Mouse (Mus musculus) myocyte (in vitro differentiated cells): ENCODE results near the gene Gapt. TPM values are rescaled to one million over a fixed set of nuclear protein-coding genes. Genes with fewer than 3 reads are reported as not detected.

ENCODE experiments used
- H3K27me3 ChIP-seq: one replicate; pipeline ENCODE4 v1.6.1; 2011; ENCODE audit not compliant: control insufficient read depth, insufficient read depth, insufficient read length
- H3K36me3 ChIP-seq: one replicate; pipeline ENCODE4 v1.6.1; 2011; ENCODE audit not compliant: control insufficient read depth, insufficient read depth
- H3K4me2 ChIP-seq: one replicate; pipeline ENCODE4 v1.6.1; 2011; ENCODE audit warnings: low read depth, control low read depth
- H3K4me3 ChIP-seq: one replicate; pipeline ENCODE4 v1.5.1; 2011; ENCODE audit warnings: mild to moderate bottlenecking, control low read depth, moderate library complexity
- H3K79me2 ChIP-seq: one replicate; pipeline ENCODE4 v1.6.1; 2011; ENCODE audit not compliant: control insufficient read depth, insufficient read depth
- H3ac ChIP-seq: one replicate; pipeline ENCODE4 v1.6.1; 2011; ENCODE audit not compliant: control insufficient read depth, insufficient read length
- CEBPB ChIP-seq: IDR thresholded peaks from 2 replicates; pipeline ENCODE4 v1.6.1; 2011; ENCODE audit warnings: mild to moderate bottlenecking, moderate library complexity; ENCODE audit not compliant: poor library complexity, insufficient read depth, severe bottlenecking
- E2F4 ChIP-seq: IDR thresholded peaks from one replicate; pipeline ENCODE4 v1.6.1; 2011; ENCODE audit warnings: mild to moderate bottlenecking, control low read depth, moderate library complexity; ENCODE audit not compliant: insufficient read depth
- MAX ChIP-seq: IDR thresholded peaks from one replicate; pipeline ENCODE4 v1.6.1; 2011; ENCODE audit warnings: low read depth, mild to moderate bottlenecking, control low read depth
- MYOD1 ChIP-seq, 3 experiments: IDR thresholded peaks; one replicate each; pipeline ENCODE4 v1.6.1; 2011; ENCODE audit warnings: control low read depth in 2 of 3, low read depth in 2 of 3, mild to moderate bottlenecking in 2 of 3, moderate library complexity in 1 of 3; ENCODE audit not compliant: insufficient read length in 2 of 3, control insufficient read depth in 1 of 3
- MYOG ChIP-seq, 3 experiments: IDR thresholded peaks; one replicate each; pipeline ENCODE4 v1.6.1; 2011; ENCODE audit warnings: control low read depth in 2 of 3, low read depth in 2 of 3, mild to moderate bottlenecking in 2 of 3; ENCODE audit not compliant: insufficient read length in 2 of 3, control insufficient read depth in 1 of 3, insufficient read depth in 1 of 3
- POLR2A ChIP-seq: IDR thresholded peaks from one replicate; pipeline ENCODE4 v1.6.1; 2011; ENCODE audit warnings: low read depth, mild to moderate bottlenecking, control low read depth, moderate library complexity; ENCODE audit not compliant: insufficient read length
- POLR2AphosphoS2 ChIP-seq: IDR thresholded peaks from one replicate; pipeline ENCODE4 v1.6.1; 2011; ENCODE audit warnings: low read depth, control low read depth; ENCODE audit not compliant: insufficient read length
- REST ChIP-seq: IDR thresholded peaks from one replicate; pipeline ENCODE4 v1.6.1; 2011; ENCODE audit warnings: mild to moderate bottlenecking, control low read depth, moderate library complexity; ENCODE audit not compliant: insufficient read depth, insufficient read length
- SRF ChIP-seq: IDR thresholded peaks from one replicate; pipeline ENCODE4 v1.6.1; 2011; ENCODE audit warnings: low read depth; ENCODE audit not compliant: control insufficient read depth, insufficient read length
- TCF12 ChIP-seq: IDR thresholded peaks from one replicate; pipeline ENCODE4 v1.6.1; 2011; ENCODE audit warnings: mild to moderate bottlenecking, control low read depth; ENCODE audit not compliant: poor library complexity, insufficient read depth, severe bottlenecking
- TCF3 ChIP-seq: IDR thresholded peaks from one replicate; pipeline ENCODE4 v1.6.1; 2011; ENCODE audit warnings: low read depth, control low read depth; ENCODE audit not compliant: insufficient read length
- USF1 ChIP-seq: IDR thresholded peaks from one replicate; pipeline ENCODE4 v1.6.1; 2011; ENCODE audit warnings: low read depth, mild to moderate bottlenecking, control low read depth, moderate library complexity
- polyA plus RNA-seq: library from polyadenylated mRNA; unstranded; fragments of >200 nt; fragmentation: generic; extraction: Trizol; gene quantifications from one replicate; pipeline ENCODE4 v1.2.1, GENCODE M21; 2012; ENCODE audit warnings: missing spikeins

Gene Gapt
- polyA plus RNA-seq, 1 experiment: not detected

DNA sequence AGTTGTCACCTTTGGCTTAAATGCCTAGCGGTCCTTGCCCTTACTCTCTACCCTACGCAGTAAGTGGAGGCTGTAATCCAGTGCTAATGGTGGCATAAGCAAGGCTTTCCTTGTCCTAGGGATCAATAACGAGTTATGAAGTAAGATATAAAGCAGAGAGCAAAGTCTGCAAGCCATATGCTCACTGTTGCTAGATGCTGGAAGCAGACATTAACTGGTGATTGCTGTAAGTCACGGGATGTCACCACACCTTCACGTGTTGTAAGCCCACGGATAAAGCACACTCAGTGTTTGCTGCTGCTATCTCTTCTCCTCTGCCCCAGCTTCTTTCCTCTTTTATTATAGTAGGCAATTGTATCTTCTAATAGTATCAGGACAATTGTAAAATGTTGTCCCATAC is 5.9 kb downstream of the Gapt start:
- Histone ChIP-seq H3K4me2 (no peak overlapping the region), H3K27me3 (no peaks in the 10 kb centered on the region), H3K4me3 (no peak overlapping the region), H3K79me2 (no peaks in the 10 kb centered on the region), H3K36me3 (no peaks in the 10 kb centered on the region), H3ac (no peak overlapping the region)
- TF ChIP-seq POLR2A: no peak
- TF ChIP-seq POLR2AphosphoS2: no peak
- no peak for TF ChIP-seq E2F4
- TF ChIP-seq REST: no peak
- TF ChIP-seq TCF3: no peak
- TF ChIP-seq TCF12: no peak
- TF ChIP-seq SRF: no peak
- no peak for TF ChIP-seq MYOG (IDR thresholded peaks at IDR 0.05; ENCODE audit: control insufficient read depth in 1 of 3, insufficient read depth in 1 of 3, insufficient read length in 2 of 3, low read depth in 2 of 3)
- no peak for TF ChIP-seq MAX
- TF ChIP-seq MYOD1 (IDR thresholded peaks at IDR 0.05; ENCODE audit: control insufficient read depth in 1 of 3, insufficient read length in 2 of 3, low read depth in 2 of 3): no peak
- no peak for TF ChIP-seq USF1
- no peak for TF ChIP-seq CEBPB

- Histone ChIP-seq H3K36me3 (no peaks in the 10 kb centered on the region), H3K79me2 (no peaks in the 10 kb centered on the region), H3K4me3 (no peak overlapping the region), H3ac (no peak overlapping the region), H3K27me3 (no peaks in the 10 kb centered on the region), H3K4me2 (no peak overlapping the region)
- TF ChIP-seq MAX (no peak), TCF12 (no peak), CEBPB (no peak), POLR2A (no peak), REST (no peak), TCF3 (no peak), USF1 (no peak), MYOD1 (IDR thresholded peaks at IDR 0.05; ENCODE audit: control insufficient read depth in 1 of 3, insufficient read length in 2 of 3, low read depth in 2 of 3) (no peak), MYOG (IDR thresholded peaks at IDR 0.05; ENCODE audit: control insufficient read depth in 1 of 3, insufficient read depth in 1 of 3, insufficient read length in 2 of 3, low read depth in 2 of 3) (no peak), E2F4 (no peak), POLR2AphosphoS2 (no peak), SRF (no peak)
These were observed 10.3 kb downstream of the Gapt start for GRCm38 (mm10) chr13:110346707-110347106.

DNA sequence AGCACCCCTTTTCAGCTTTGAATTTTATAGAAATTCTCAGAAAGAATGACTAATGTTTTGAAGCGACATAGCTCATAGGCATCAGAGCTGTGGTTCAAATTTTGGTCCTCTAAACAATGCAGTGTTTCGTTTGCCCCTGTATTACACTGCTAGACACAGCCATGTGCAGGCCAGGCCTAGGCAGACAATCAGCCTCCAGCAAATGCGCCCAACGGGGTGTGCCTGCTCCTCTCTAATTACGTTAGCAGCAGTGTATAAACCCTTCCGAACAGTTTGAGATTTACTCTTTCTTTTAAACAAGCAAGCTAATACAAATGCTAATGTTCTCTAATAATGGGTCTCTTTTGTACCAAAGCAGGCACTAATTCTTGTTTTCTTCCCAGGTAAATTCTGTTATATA is 14.4 kb downstream of the Gapt start:
- TF ChIP-seq MYOG (IDR thresholded peaks at IDR 0.05; ENCODE audit: control insufficient read depth in 1 of 3, insufficient read depth in 1 of 3, insufficient read length in 2 of 3, low read depth in 2 of 3) (no peak), USF1 (no peak), TCF12 (no peak), E2F4 (no peak), POLR2AphosphoS2 (no peak), MAX (no peak), CEBPB (no peak)
- Histone ChIP-seq H3ac (no peak overlapping the region), H3K4me2 (no peak overlapping the region), H3K36me3 (no peaks in the 10 kb centered on the region), H3K4me3 (no peak overlapping the region), H3K79me2 (no peaks in the 10 kb centered on the region), H3K27me3 (no peaks in the 10 kb centered on the region)

DNA sequence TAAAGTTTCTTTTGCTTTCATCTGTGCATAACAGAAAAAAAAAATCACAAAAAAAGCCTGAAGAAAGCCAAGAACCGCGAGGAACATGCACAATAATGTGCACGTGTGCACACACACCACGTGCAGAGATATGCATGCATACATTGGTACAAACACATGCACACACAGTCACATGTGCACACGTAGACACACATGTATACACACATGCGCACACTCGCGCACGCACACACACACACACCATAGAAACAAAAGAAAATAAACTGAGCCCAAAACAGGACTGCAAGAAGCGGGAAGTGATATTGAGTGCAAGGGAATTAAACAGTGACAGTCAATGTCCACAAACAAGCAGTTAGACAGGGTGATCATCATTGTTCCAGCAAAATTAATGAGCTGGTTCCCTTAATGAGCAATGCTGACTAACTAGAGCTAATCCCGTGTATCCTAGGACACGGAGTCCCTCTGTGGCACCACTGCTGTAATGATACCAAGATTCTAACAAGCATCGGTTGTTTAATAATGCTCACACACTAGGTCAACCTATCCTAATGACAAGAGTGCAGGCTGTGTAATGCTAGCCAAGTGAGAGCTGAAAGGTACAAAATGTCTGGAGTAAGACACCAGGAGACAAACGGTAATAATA is 23.9 kb downstream of the Gapt start:
- H3K27me3 ChIP-seq: no peaks in the 10 kb centered on the region
- no peak overlapping the region for H3ac ChIP-seq
- no peak for TF ChIP-seq POLR2A
- TF ChIP-seq USF1: no peak
- no peak for TF ChIP-seq MAX
- no peak for TF ChIP-seq MYOD1 (IDR thresholded peaks at IDR 0.05; ENCODE audit: control insufficient read depth in 1 of 3, insufficient read length in 2 of 3, low read depth in 2 of 3)
- no peak for TF ChIP-seq E2F4
- no peak for TF ChIP-seq SRF
- TF ChIP-seq TCF12: no peak
- TF ChIP-seq CEBPB: no peak
- no peak for TF ChIP-seq POLR2AphosphoS2
- H3K36me3 ChIP-seq: no peaks in the 10 kb centered on the region
- H3K4me2 ChIP-seq: no peak overlapping the region
- H3K79me2 ChIP-seq: no peaks in the 10 kb centered on the region
- no peak overlapping the region for H3K4me3 ChIP-seq

GRCm38 (mm10) chr13:110318746-110319145 is 38.3 kb downstream of the Gapt start:
- H3K4me2 ChIP-seq: no peak overlapping the region
- no peaks in the 10 kb centered on the region for H3K27me3 ChIP-seq
- no peak overlapping the region for H3ac ChIP-seq
- no peak overlapping the region for H3K4me3 ChIP-seq
- TF ChIP-seq MYOG (IDR thresholded peaks at IDR 0.05; ENCODE audit: control insufficient read depth in 1 of 3, insufficient read depth in 1 of 3, insufficient read length in 2 of 3, low read depth in 2 of 3): no peak
- TF ChIP-seq USF1: no peak
- no peak for TF ChIP-seq MYOD1 (IDR thresholded peaks at IDR 0.05; ENCODE audit: control insufficient read depth in 1 of 3, insufficient read length in 2 of 3, low read depth in 2 of 3)
- no peak for TF ChIP-seq TCF12
- no peak for TF ChIP-seq SRF
- H3K36me3 ChIP-seq: no peaks in the 10 kb centered on the region
- no peaks in the 10 kb centered on the region for H3K79me2 ChIP-seq
